Mouse (Mus musculus) lung, adult 2 months (tissue): ENCODE results near the gene BC037034.

Source experiments
- CTCF ChIP-seq: fragments of 200-500 bp; IDR thresholded peaks from 2 replicates; pipeline ENCODE4 v1.5.1; 2011; ENCODE audit warnings: mild to moderate bottlenecking, low read length, control low read depth; ENCODE audit not compliant: insufficient read depth
- POLR2A ChIP-seq: fragments of 200-500 bp; IDR thresholded peaks from 2 replicates; pipeline ENCODE4 v1.6.1; 2011; ENCODE audit warnings: low read depth, mild to moderate bottlenecking, control low read depth, low read length, borderline replicate concordance; ENCODE audit errors: extremely low read depth

GRCm38 (mm10) chr5:138219864-138220263 lies 44.0 kb downstream of the BC037034 start:
- TF ChIP-seq CTCF (no peak), POLR2A (no peak)
